Mouse (Mus musculus) spleen, adult 10 weeks (tissue): ENCODE measurements around the gene Pih1h3b. TPM values are rescaled to one million over a fixed set of nuclear protein-coding genes. Genes with fewer than 3 reads are reported as not detected.

Experiments
- polyA plus RNA-seq: library from polyadenylated mRNA; stranded (reverse); fragments of 350-450 nt; fragmentation: Illumina TruSeq; extraction: RNeasy Lipid Tissue Mini Kit (QIAGEN cat#74804); gene quantifications from one replicate; pipeline ENCODE4 v1.2.3, GENCODE M21; 2015; ENCODE audit warnings: low replicate concordance; ENCODE audit not compliant: insufficient read depth

The Pih1h3b gene
- not detected for polyA plus RNA-seq

GRCm38 (mm10) chrX:140062135-140062975, at the start of gene Pih1h3b, which contains the start of gene Nup62cl:
Pih1h3b (plus strand) TSS chrX:140062879.
Nup62cl (minus strand) TSS chrX:140062712.

Other genes starting within 250 kb of the Pih1h3b start
- 1.0 TPM for gene Morc4, start 191.2 kb upstream of the Pih1h3b start, polyA plus RNA-seq
- 16.9 TPM for gene Rbm41, start 64.3 kb upstream of the Pih1h3b start, polyA plus RNA-seq
- gene Nup62cl, start 167 bp upstream of the Pih1h3b start, polyA plus RNA-seq: not detected